Mouse (Mus musculus) liver, postnatal 0 days (tissue): Measurements from ENCODE around the gene Reps1.

ENCODE experiments used
- CTCF ChIP-seq: sonication (generic); IDR thresholded peaks from 2 replicates; pipeline ENCODE4 v1.5.1; 2016; ENCODE audit warnings: antibody characterized with exemption, low read depth
- EP300 ChIP-seq: IDR thresholded peaks from 2 replicates; pipeline ENCODE4 v1.6.1; 2016; ENCODE audit warnings: antibody characterized with exemption, low read depth, mild to moderate bottlenecking

DNA sequence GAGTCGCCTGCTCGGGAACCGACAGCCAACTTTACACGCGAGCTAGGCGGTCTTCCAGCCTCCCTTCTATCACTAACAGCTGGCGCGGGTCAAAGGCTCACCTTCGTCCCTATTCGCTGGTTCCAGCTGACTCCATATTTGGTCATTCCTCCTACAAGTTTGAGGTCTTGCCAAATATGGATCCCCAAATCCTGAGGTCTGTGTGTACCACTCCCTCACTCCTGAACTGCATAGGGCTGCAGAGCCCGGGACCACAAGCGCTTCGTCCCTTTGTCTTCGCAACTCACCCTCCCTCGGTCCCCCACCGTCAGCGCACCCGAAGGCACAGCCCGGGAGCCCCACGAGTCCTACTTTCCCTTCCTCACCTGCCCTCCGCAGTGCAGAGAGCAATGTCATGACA is 33.3 kb upstream of the Reps1 start:
- TF ChIP-seq CTCF = no peak
- no peak for TF ChIP-seq EP300
